Mouse (Mus musculus): ENCODE measurements at regions not wholly inside any gene's neighbourhood (a gene's known extent, or its start where the extent isn't known, plus 50 kb on each side); places are given as distances from the start of the nearest gene placed in this dataset.
"Not testable (repeated sequence)": the region's sequence is repeated elsewhere in the genome, so short reads cannot be mapped to it uniquely, and the experiment has no call there.

GRCm38 (mm10) chr13:83760387-83761170 is 256.7 kb downstream of the Mef2c start:
- WGBS = 81% methylated on average over 14 of the region's 14 CpGs
- TF ChIP-seq POLR2A (IDR thresholded peaks at IDR 0.05; ENCODE audit: borderline replicate concordance, extremely low read depth, low read depth, low read length) = no peak
- no peak for TF ChIP-seq CTCF (IDR thresholded peaks at IDR 0.05; ENCODE audit: insufficient read depth, low read length)
- no peak for DNase-seq
- no peak overlapping the region for H3K4me3 ChIP-seq (replicated peaks; ENCODE audit: extremely low read depth, low read depth, low read length)
- H3K4me1 ChIP-seq (ENCODE audit: control insufficient read depth, insufficient read depth, low read length) = no peaks in the 10 kb centered on the region

GRCm38 (mm10) chr13:83762484-83762883 is 258.6 kb downstream of the Mef2c start:
- no peak overlapping the region for H3K4me3 ChIP-seq (replicated peaks; ENCODE audit: extremely low read depth, low read depth, low read length)
- no peak for DNase-seq
- TF ChIP-seq POLR2A (IDR thresholded peaks at IDR 0.05; ENCODE audit: borderline replicate concordance, extremely low read depth, low read depth, low read length) = no peak
- no peak for TF ChIP-seq CTCF (IDR thresholded peaks at IDR 0.05; ENCODE audit: insufficient read depth, low read length)
- no peaks in the 10 kb centered on the region for H3K4me1 ChIP-seq (ENCODE audit: control insufficient read depth, insufficient read depth, low read length)
- 85% methylated on average over 1 of the region's 1 CpGs for WGBS

GRCm38 (mm10) chr13:83763288-83763687 is 259.5 kb downstream of the Mef2c start:
- not testable (repeated sequence) for H3K4me3 ChIP-seq (replicated peaks; ENCODE audit: extremely low read depth, low read depth, low read length); DNase-seq; H3K4me1 ChIP-seq (ENCODE audit: control insufficient read depth, insufficient read depth, low read length)
- WGBS = 66% methylated on average over 5 of the region's 5 CpGs

GRCm38 (mm10) chr13:83785643-83786042 is 281.8 kb downstream of the Mef2c start:
- no peak overlapping the region for H3K4me3 ChIP-seq (replicated peaks; ENCODE audit: extremely low read depth, low read depth, low read length)
- H3K4me1 ChIP-seq (ENCODE audit: control insufficient read depth, insufficient read depth, low read length) = no peaks in the 10 kb centered on the region
- TF ChIP-seq CTCF (IDR thresholded peaks at IDR 0.05; ENCODE audit: insufficient read depth, low read length) = no peak
- no peak for TF ChIP-seq POLR2A (IDR thresholded peaks at IDR 0.05; ENCODE audit: borderline replicate concordance, extremely low read depth, low read depth, low read length)
- no peak for DNase-seq

- H3K4me1 ChIP-seq (ENCODE audit: control insufficient read depth, insufficient read depth, low read length) = no peaks in the 10 kb centered on the region
- 52% methylated on average over 1 of the region's 1 CpGs for WGBS
- DNase-seq = no peak
- H3K4me3 ChIP-seq (replicated peaks; ENCODE audit: extremely low read depth, low read depth, low read length) = no peak overlapping the region
- TF ChIP-seq CTCF (IDR thresholded peaks at IDR 0.05; ENCODE audit: insufficient read depth, low read length) = no peak
- no peak for TF ChIP-seq POLR2A (IDR thresholded peaks at IDR 0.05; ENCODE audit: borderline replicate concordance, extremely low read depth, low read depth, low read length)
These were observed 305.7 kb downstream of the Mef2c start for GRCm38 (mm10) chr13:83809535-83809934.

GRCm38 (mm10) chr13:83820291-83820690 is 316.5 kb downstream of the Mef2c start:
- 56% methylated on average over 4 of the region's 4 CpGs for WGBS
- no peak for DNase-seq
- TF ChIP-seq CTCF (IDR thresholded peaks at IDR 0.05; ENCODE audit: insufficient read depth, low read length) (no peak), POLR2A (IDR thresholded peaks at IDR 0.05; ENCODE audit: borderline replicate concordance, extremely low read depth, low read depth, low read length) (no peak)
- H3K4me3 ChIP-seq (replicated peaks; ENCODE audit: extremely low read depth, low read depth, low read length) = no peak overlapping the region
- no peaks in the 10 kb centered on the region for H3K4me1 ChIP-seq (ENCODE audit: control insufficient read depth, insufficient read depth, low read length)

GRCm38 (mm10) chr13:83820721-83821120 is 316.9 kb downstream of the Mef2c start:
- no peaks in the 10 kb centered on the region for H3K4me1 ChIP-seq (ENCODE audit: control insufficient read depth, insufficient read depth, low read length)
- no peak for DNase-seq
- 65% methylated on average over 3 of the region's 3 CpGs for WGBS
- no peak for TF ChIP-seq CTCF (IDR thresholded peaks at IDR 0.05; ENCODE audit: insufficient read depth, low read length)
- TF ChIP-seq POLR2A (IDR thresholded peaks at IDR 0.05; ENCODE audit: borderline replicate concordance, extremely low read depth, low read depth, low read length) = no peak
- no peak overlapping the region for H3K4me3 ChIP-seq (replicated peaks; ENCODE audit: extremely low read depth, low read depth, low read length)

GRCm38 (mm10) chr13:83824926-83825325 is 321.1 kb downstream of the Mef2c start:
- DNase-seq = no peak

GRCm38 (mm10) chr13:83826841-83827463 is 323.1 kb downstream of the Mef2c start:
- no peak for DNase-seq
- no peaks in the 10 kb centered on the region for H3K4me1 ChIP-seq (ENCODE audit: control insufficient read depth, insufficient read depth, low read length)
- H3K4me3 ChIP-seq (replicated peaks; ENCODE audit: extremely low read depth, low read depth, low read length) = no peak overlapping the region
- WGBS = 81% methylated on average over 4 of the region's 4 CpGs
- TF ChIP-seq POLR2A (IDR thresholded peaks at IDR 0.05; ENCODE audit: borderline replicate concordance, extremely low read depth, low read depth, low read length) (no peak), CTCF (IDR thresholded peaks at IDR 0.05; ENCODE audit: insufficient read depth, low read length) (no peak)

More at GRCm38 (mm10) chr13:83824926-83825325, 321.1 kb downstream of the Mef2c start:
- Histone ChIP-seq H3K4me1 (ENCODE audit: control insufficient read depth, insufficient read depth, low read length) (no peaks in the 10 kb centered on the region), H3K4me3 (replicated peaks; ENCODE audit: extremely low read depth, low read depth, low read length) (no peak overlapping the region)
- 71% methylated on average over 4 of the region's 4 CpGs for WGBS
- TF ChIP-seq CTCF (IDR thresholded peaks at IDR 0.05; ENCODE audit: insufficient read depth, low read length) (no peak), POLR2A (IDR thresholded peaks at IDR 0.05; ENCODE audit: borderline replicate concordance, extremely low read depth, low read depth, low read length) (no peak)
